ENCODE assay signal across 8 mouse cellular contexts in genomic region chr3:90072294-90072693, GRCm38 (mm10). TPM values are rescaled to one million over a fixed set of nuclear protein-coding genes. Genes with fewer than 3 reads are reported as not detected.
DNase-seq lines count a peak whose midpoint lies in the region; ATAC-seq and TF ChIP-seq lines count a peak whose summit lies in the region.

Gene Tpm3 (plus strand): TSS chr3:90072649.

- H3K4me2 ChIP-seq in neural tube, embryonic 11.5 days (ENCODE audit: low read depth), result no peak within 1 kb of the TSS
- H3K4me2 ChIP-seq in limb, embryonic 11.5 days (ENCODE audit: low read depth, severe bottlenecking), result no peak within 1 kb of the TSS

- no peak within 1 kb of the TSS for H3K4me3 ChIP-seq in neural tube, embryonic 11.5 days (ENCODE audit: low read depth, low read length)
- no peak within 1 kb of the TSS for H3K4me3 ChIP-seq in embryonic fibroblast, embryonic 13.5 days (ENCODE audit: insufficient read depth, low read length)
- H3K4me3 ChIP-seq in limb, embryonic 11.5 days (ENCODE audit: low read depth, low read length), result no peak within 1 kb of the TSS

- no peak for TF ChIP-seq POLR2A in embryonic fibroblast, embryonic 13.5 days (IDR thresholded peaks at IDR 0.05; ENCODE audit: low read depth, low read length)

- WGBS in neural tube, embryonic 11.5 days, result 77% methylated on average over 4 of the region's 4 CpGs
- WGBS in limb, embryonic 11.5 days, result 80% methylated on average over 4 of the region's 4 CpGs

- DNase-seq in neural tube, embryonic 11.5 days (ENCODE audit: low spot score), result no peak
- no peak for DNase-seq in neural tube, embryonic 10.5 days (ENCODE audit: extremely low spot score, low spot score)
- no peak for DNase-seq in heart, postnatal 10 days
- DNase-seq in limb, embryonic 11.5 days (ENCODE audit: low spot score), result no peak
- DNase-seq in spleen, adult 12 weeks (ENCODE audit: low spot score), result no peak
- DNase-seq in cerebellum, adult 11-12 months, result no peak

- no peak for ATAC-seq in neural tube, embryonic 11.5 days (ENCODE audit: insufficient read depth, low FRiP score, low TSS enrichment)
- ATAC-seq in limb, embryonic 11.5 days (ENCODE audit: insufficient number of reproducible peaks, low FRiP score, low TSS enrichment, low read depth), result no peak
- ATAC-seq in neutrophil, adult 5-6 weeks (ENCODE audit: extremely low read depth, insufficient number of reproducible peaks, low FRiP score, poor library complexity, severe bottlenecking), result no peak

- H3K9ac ChIP-seq in neural tube, embryonic 11.5 days (ENCODE audit: low read length), result no peak within 1 kb of the TSS
- H3K9ac ChIP-seq in limb, embryonic 11.5 days (ENCODE audit: low read length), result no peak within 1 kb of the TSS

- intact Hi-C loops in heart, postnatal 10 days (cut with DNase I), result loop anchor here (10.0 kb wide), 1 partner anchor 287 kb away; no protein-coding TSS in a partner anchor

- no peaks in the 10 kb centered on the region for H3K4me1 ChIP-seq in neural tube, embryonic 11.5 days (ENCODE audit: control insufficient read depth, insufficient read depth, low read length)
- no peaks in the 10 kb centered on the region for H3K4me1 ChIP-seq in embryonic fibroblast, embryonic 13.5 days (ENCODE audit: control insufficient read depth, insufficient read depth, low read length)
- H3K4me1 ChIP-seq in limb, embryonic 11.5 days (ENCODE audit: control insufficient read depth, insufficient read depth, low read length), result peaks cover 5% of the 10 kb centered on the region; the same call in 1 of the 2 replicates

- H3K36me3 ChIP-seq in neural tube, embryonic 11.5 days (ENCODE audit: control insufficient read depth, insufficient read depth, low read length), result no peaks in the 10 kb centered on the region
- H3K36me3 ChIP-seq in limb, embryonic 11.5 days (ENCODE audit: control insufficient read depth, insufficient read depth, low read length), result no peaks in the 10 kb centered on the region

- no peak within 1 kb of the TSS for H3K27ac ChIP-seq in neural tube, embryonic 11.5 days (ENCODE audit: low read depth, low read length)
- H3K27ac ChIP-seq in embryonic fibroblast, embryonic 13.5 days (ENCODE audit: insufficient read depth, low read length), result no peak within 1 kb of the TSS
- H3K27ac ChIP-seq in limb, embryonic 11.5 days (replicated peaks; ENCODE audit: low read depth, low read length), result no peak within 1 kb of the TSS

- TF ChIP-seq CTCF in embryonic fibroblast, embryonic 13.5 days (IDR thresholded peaks at IDR 0.05; ENCODE audit: borderline replicate concordance, insufficient read depth, low read length), result no peak

- H3K27me3 ChIP-seq in neural tube, embryonic 11.5 days (ENCODE audit: control insufficient read depth, insufficient read depth, low read length), result no peaks in the 10 kb centered on the region
- no peaks in the 10 kb centered on the region for H3K27me3 ChIP-seq in limb, embryonic 11.5 days (ENCODE audit: control insufficient read depth, insufficient read depth, low read length)

- H3K9me3 ChIP-seq in neural tube, embryonic 11.5 days (ENCODE audit: control insufficient read depth, low read length), result no peaks in the 10 kb centered on the region
- no peaks in the 10 kb centered on the region for H3K9me3 ChIP-seq in limb, embryonic 11.5 days (ENCODE audit: control insufficient read depth, low read length)

RNA-seq across cellular contexts. Expression of gene Tpm3, which starts in this region (rescaled TPM):
- polyA plus RNA-seq in neural tube, embryonic 11.5 days (2014; fragmentation: Nextera tagmentation; extraction: Ambion mirVana), result 509 and 535 TPM in 2 replicates
- polyA plus RNA-seq in embryonic fibroblast, embryonic 13.5 days (2011; ENCODE audit: insufficient read length, low read depth, missing spikeins), result 498 and 523 TPM in 2 replicates
- total RNA-seq in heart, postnatal 10 days (2021), result 100 to 1,000 TPM; 103 to 108 TPM
- polyA plus RNA-seq in limb, embryonic 11.5 days (2014; fragmentation: Nextera tagmentation; extraction: Ambion mirVana), result 578 and 605 TPM in 2 replicates
- 950 and 1,052 TPM in 2 replicates for total RNA-seq in neutrophil, adult 5-6 weeks (2017)
